Mouse (Mus musculus): Measurements from ENCODE around the gene Mbtd1.

DNA sequence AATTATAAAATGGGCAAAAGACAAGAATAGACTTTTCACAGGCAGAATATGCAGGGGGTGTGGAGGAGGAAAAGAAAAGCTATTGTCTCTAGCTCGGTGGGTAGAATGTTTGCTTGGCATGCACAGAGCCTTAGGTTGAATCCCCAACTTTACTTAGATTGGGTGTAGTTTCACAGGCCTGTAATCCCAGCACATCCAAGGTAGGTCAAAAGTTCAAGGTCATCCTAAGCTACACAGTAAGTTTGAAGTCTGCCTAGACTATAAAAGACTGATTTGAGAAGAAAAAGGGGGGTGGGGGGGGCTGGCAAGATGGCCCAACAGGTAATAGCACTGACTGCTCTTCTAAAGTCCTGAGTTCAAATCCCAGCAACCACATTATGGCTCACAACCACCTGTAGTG, 84.1 kb downstream of the Mbtd1 start:
- TF ChIP-seq ZMIZ1 (IDR thresholded peaks at IDR 0.05; ENCODE audit: low read depth, low read length) (no peak), CTCF (conservative IDR thresholded peaks at IDR 0.05 in 1 of 2, IDR thresholded peaks at IDR 0.05 in 1 of 2; ENCODE audit: low read depth in 2 of 2, low read length in 2 of 2) (no peak), CHD2 (IDR thresholded peaks at IDR 0.05; ENCODE audit: low read length) (no peak), USF1 (IDR thresholded peaks at IDR 0.05; ENCODE audit: low read depth, low read length) (no peak), POLR2AphosphoS2 (IDR thresholded peaks at IDR 0.05; ENCODE audit: low read depth, low read length) (no peak), TCF12 (IDR thresholded peaks at IDR 0.05; ENCODE audit: low read depth, low read length) (no peak), POLR2A (IDR thresholded peaks at IDR 0.05; ENCODE audit: low read depth, low read length) (no peak), SIN3A (IDR thresholded peaks at IDR 0.05; ENCODE audit: low read length) (no peak), GABPA (IDR thresholded peaks at IDR 0.05; ENCODE audit: insufficient replicate concordance, low read depth, low read length) (no peak), JUN (IDR thresholded peaks at IDR 0.05; ENCODE audit: insufficient read depth, low read depth, low read length) (no peak), ETS1 (conservative IDR thresholded peaks at IDR 0.05; ENCODE audit: low read depth, low read length) (no peak)
